In the genomic region with DNA sequence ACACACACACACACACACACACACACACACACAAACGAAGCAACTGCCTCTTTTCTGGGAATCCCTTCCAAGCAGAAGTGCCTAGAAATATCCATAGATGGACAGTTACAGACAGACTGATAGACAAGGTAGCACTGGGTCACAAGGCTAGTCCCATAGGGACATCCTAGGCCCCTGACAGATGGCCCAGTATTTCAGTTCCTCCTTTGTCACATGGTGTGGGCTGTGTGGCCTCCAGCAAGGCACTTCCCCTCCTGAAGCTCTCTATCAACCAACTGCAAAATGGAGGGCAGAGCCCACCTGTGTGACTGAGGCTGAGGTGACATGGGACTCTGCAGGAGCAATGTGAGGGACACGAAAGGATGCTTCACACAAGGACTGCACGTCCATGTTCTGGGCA, we compare ENCODE assay signal across 13 mouse cellular contexts.
DNase-seq lines count a peak whose midpoint lies in the region; ATAC-seq and TF ChIP-seq lines count a peak whose summit lies in the region.
"Had no signal": no experiment of that assay in that cellular context is flagged by ENCODE, and none has a peak within 500 bp of the region (broad histone marks: within the 10 kb centered on the region; RNA-seq: fewer than 3 reads in every experiment).

No protein-coding gene starts in this region.

- ATAC-seq in heart, embryonic 12.5 days (ENCODE audit: insufficient number of reproducible peaks, low FRiP score): 0 out of 2 replicates have a peak, but pooled peaks have one; percentile 10
- ATAC-seq in lung, postnatal 0 days: 0 out of 2 replicates have a peak, but pooled peaks have one; percentile 16
- ATAC-seq in hematopoietic stem cell, adult 5-6 weeks (replicated peaks in 1 of 2; ENCODE audit: insufficient read depth in 1 of 2, low FRiP score in 2 of 2, low TSS enrichment in 1 of 2, low read depth in 1 of 2, poor library complexity in 2 of 2, severe bottlenecking in 2 of 2): peak; percentile 49 to 57; a peak in 2 of 4 replicates
- no peak for ATAC-seq in forebrain, embryonic 14.5 days
- ATAC-seq: hindbrain, embryonic 16.5 days had no signal

- H3K4me1 ChIP-seq in heart, embryonic 12.5 days (replicated peaks): peaks cover 19% of the 10 kb centered on the region
- H3K4me1 ChIP-seq in lung, postnatal 0 days (ENCODE audit: insufficient read depth, low read depth, low read length): peaks cover 2% of the 10 kb centered on the region; the same call in 1 of the 2 replicates
- H3K4me1 ChIP-seq in forebrain, embryonic 14.5 days (ENCODE audit: control insufficient read depth, insufficient read depth, low read length): no peaks in the 10 kb centered on the region; the same call in 1 of the 2 replicates
- H3K4me1 ChIP-seq: embryonic facial prominence, embryonic 12.5 days had no signal

- no peaks in the 10 kb centered on the region for H3K36me3 ChIP-seq in heart, embryonic 12.5 days
- no peaks in the 10 kb centered on the region for H3K36me3 ChIP-seq in lung, postnatal 0 days (ENCODE audit: insufficient read depth, low read length)
- H3K36me3 ChIP-seq in forebrain, embryonic 14.5 days (ENCODE audit: control insufficient read depth, insufficient read depth, low read length): no peaks in the 10 kb centered on the region
- H3K36me3 ChIP-seq: embryonic facial prominence, embryonic 12.5 days; G1E; heart, embryonic 13.5 days had no signal

- no peak overlapping the region for H3K4me3 ChIP-seq in heart, embryonic 12.5 days
- no peak overlapping the region for H3K4me3 ChIP-seq in lung, postnatal 0 days (ENCODE audit: low read depth, low read length)
- no peak overlapping the region for H3K4me3 ChIP-seq in forebrain, embryonic 14.5 days (ENCODE audit: low read depth, low read length)
- H3K4me3 ChIP-seq: embryonic facial prominence, embryonic 12.5 days; heart, embryonic 13.5 days had no signal

- no peak for TF ChIP-seq CTCF in lung, postnatal 0 days (IDR thresholded peaks at IDR 0.05)

- 0 out of 2 replicates have a peak, but pooled peaks cover 3% of the 10 kb centered on the region for H3K9me3 ChIP-seq in heart, embryonic 12.5 days (replicated peaks)
- H3K9me3 ChIP-seq in lung, postnatal 0 days (ENCODE audit: low read length): no peaks in the 10 kb centered on the region
- H3K9me3 ChIP-seq in forebrain, embryonic 14.5 days (replicated peaks; ENCODE audit: control insufficient read depth, low read length): no peaks in the 10 kb centered on the region
- H3K9me3 ChIP-seq: embryonic facial prominence, embryonic 12.5 days; G1E; heart, embryonic 13.5 days had no signal

- no peak overlapping the region for H3K27ac ChIP-seq in heart, embryonic 12.5 days (ENCODE audit: poor library complexity, severe bottlenecking)
- H3K27ac ChIP-seq in lung, postnatal 0 days (ENCODE audit: low read length): peak overlapping the region; percentile 22; the same call in 1 of the 2 replicates
- no peak overlapping the region for H3K27ac ChIP-seq in forebrain, embryonic 14.5 days (ENCODE audit: low read depth, low read length)
- H3K27ac ChIP-seq: embryonic facial prominence, embryonic 12.5 days; heart, embryonic 13.5 days had no signal

- no peak overlapping the region for H3K4me2 ChIP-seq in heart, embryonic 12.5 days
- H3K4me2 ChIP-seq in lung, postnatal 0 days (replicated peaks; ENCODE audit: low read depth, low read length): no peak overlapping the region
- no peak overlapping the region for H3K4me2 ChIP-seq in forebrain, embryonic 14.5 days (ENCODE audit: low read length)
- H3K4me2 ChIP-seq: embryonic facial prominence, embryonic 12.5 days; heart, embryonic 13.5 days had no signal

- H3K27me3 ChIP-seq in heart, embryonic 12.5 days (replicated peaks): no peaks in the 10 kb centered on the region
- H3K27me3 ChIP-seq in lung, postnatal 0 days (replicated peaks; ENCODE audit: insufficient read depth, low read length): no peaks in the 10 kb centered on the region
- H3K27me3 ChIP-seq in forebrain, embryonic 14.5 days (replicated peaks; ENCODE audit: control insufficient read depth, insufficient read depth, low read length): no peaks in the 10 kb centered on the region
- H3K27me3 ChIP-seq: embryonic facial prominence, embryonic 12.5 days; heart, embryonic 13.5 days had no signal

- DNase-seq in heart, postnatal 4 days: no peak
- DNase-seq in lung, postnatal 0 days (ENCODE audit: low spot score): no peak
- DNase-seq in lung, postnatal 10 days: no peak
- DNase-seq in spleen, adult 12 weeks (ENCODE audit: low spot score): peak; percentile 29
- no peak for DNase-seq in forebrain, embryonic 14.5 days (ENCODE audit: low spot score)
- no peak for DNase-seq in left cerebral cortex, adult 18-20 months (ENCODE audit: low spot score in 2 of 2)
- DNase-seq: thymus, postnatal 25 days had no signal

- H3K9ac ChIP-seq in heart, embryonic 12.5 days: no peak overlapping the region
- H3K9ac ChIP-seq in lung, postnatal 0 days (replicated peaks; ENCODE audit: low read depth): no peak overlapping the region
- no peak overlapping the region for H3K9ac ChIP-seq in forebrain, embryonic 14.5 days (ENCODE audit: low read length)
- H3K9ac ChIP-seq: embryonic facial prominence, embryonic 12.5 days; heart, embryonic 13.5 days had no signal

- WGBS in heart, embryonic 12.5 days: 87% methylated on average over 3 of the region's 3 CpGs
- 84% methylated on average over 3 of the region's 3 CpGs for WGBS in lung, postnatal 0 days
- WGBS in forebrain, embryonic 14.5 days: 95% methylated on average over 3 of the region's 3 CpGs

- no peak for TF ChIP-seq EP300 in lung, postnatal 0 days (IDR thresholded peaks at IDR 0.05)
